Mouse (Mus musculus) C2C12 (cell line): Measurements from ENCODE around the gene Lef1.

Experiments used
- CEBPB ChIP-seq: IDR thresholded peaks from one replicate; pipeline ENCODE4 v1.6.1; 2011; ENCODE audit warnings: low read depth, mild to moderate bottlenecking, control low read depth, moderate library complexity
- CTCF ChIP-seq: IDR thresholded peaks from one replicate; pipeline ENCODE4 v1.5.1; 2011; ENCODE audit not compliant: control insufficient read depth, insufficient read depth, insufficient read length
- MAX ChIP-seq: IDR thresholded peaks from one replicate; pipeline ENCODE4 v1.6.1; 2011; ENCODE audit warnings: mild to moderate bottlenecking, control low read depth
- MYOG ChIP-seq: IDR thresholded peaks from one replicate; pipeline ENCODE4 v1.6.1; 2011; ENCODE audit not compliant: control insufficient read depth, insufficient read length; ENCODE audit errors: extremely low read depth

DNA sequence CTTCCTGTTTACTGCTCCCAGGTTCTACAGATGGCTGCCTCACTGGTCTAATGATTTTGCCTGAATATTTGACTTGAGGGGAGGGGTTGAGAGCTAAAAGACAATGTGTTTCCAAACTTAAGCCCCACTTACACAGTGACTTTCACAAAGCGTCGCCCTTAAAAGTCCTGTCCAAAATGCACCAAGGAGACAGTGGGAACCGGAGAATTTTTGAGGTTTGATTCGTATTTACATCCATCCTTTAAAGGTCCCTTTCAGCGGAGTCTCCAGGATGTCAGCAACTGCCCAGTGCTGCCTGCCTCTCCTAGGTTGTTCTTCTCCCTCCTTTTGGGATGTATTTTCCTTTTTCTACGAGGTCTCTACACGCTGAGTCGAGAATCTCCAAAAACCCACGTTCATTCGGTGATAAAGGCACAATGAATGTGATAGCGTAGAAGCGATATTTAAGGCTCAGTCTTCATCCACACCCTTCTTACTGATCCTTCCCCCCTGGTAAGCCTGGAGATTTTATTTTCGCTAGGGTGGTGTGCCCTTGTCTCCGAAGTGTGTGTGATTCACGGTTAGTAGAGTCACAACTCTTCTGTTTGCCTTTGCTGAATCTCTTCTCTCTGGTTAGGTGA is 1.1 kb upstream of the Lef1 start:
- no peak for TF ChIP-seq CTCF
- TF ChIP-seq MAX = no peak
- no peak for TF ChIP-seq MYOG
- TF ChIP-seq CEBPB = no peak
